Mouse (Mus musculus): ENCODE measurements around the gene Ripor2. TPM values are rescaled to one million over a fixed set of nuclear protein-coding genes. Genes with fewer than 3 reads are reported as not detected.

Gene Ripor2
- polyA plus RNA-seq, 1 experiment from 2014 or later: 3.1 TPM

GRCm38 (mm10) chr13:24751396-24751795 lies 169.4 kb downstream of the Ripor2 start:
- no peak overlapping the region for H3K4me2 ChIP-seq (replicated peaks; ENCODE audit: low read depth, low read length)
- H3K9me3 ChIP-seq (ENCODE audit: low read length): no peaks in the 10 kb centered on the region
- ATAC-seq (no peak), DNase-seq (ENCODE audit: low spot score) (no peak)
- TF ChIP-seq EP300 (IDR thresholded peaks at IDR 0.05) (no peak), CTCF (IDR thresholded peaks at IDR 0.05) (no peak)
- no peak overlapping the region for H3K27ac ChIP-seq (ENCODE audit: low read length)
- 77% methylated on average over 8 of the region's 8 CpGs for WGBS
- H3K4me3 ChIP-seq (ENCODE audit: low read depth, low read length): no peak overlapping the region
- no peak overlapping the region for H3K9ac ChIP-seq (replicated peaks; ENCODE audit: low read depth)
- 0 out of 2 replicates have a peak, but pooled peaks cover 3% of the 10 kb centered on the region for H3K36me3 ChIP-seq (ENCODE audit: insufficient read depth, low read length)
- no peaks in the 10 kb centered on the region for H3K27me3 ChIP-seq (replicated peaks; ENCODE audit: insufficient read depth, low read length)
- no peaks in the 10 kb centered on the region for H3K4me1 ChIP-seq (ENCODE audit: insufficient read depth, low read depth, low read length)

- ATAC-seq (no peak), DNase-seq (ENCODE audit: low spot score) (no peak)
- Histone ChIP-seq H3K27ac (ENCODE audit: low read length) (no peak overlapping the region), H3K9me3 (ENCODE audit: low read length) (no peaks in the 10 kb centered on the region), H3K36me3 (ENCODE audit: insufficient read depth, low read length) (0 out of 2 replicates have a peak, but pooled peaks cover 3% of the 10 kb centered on the region), H3K4me1 (ENCODE audit: insufficient read depth, low read depth, low read length) (peaks cover 5% of the 10 kb centered on the region; the same call in 1 of the 2 replicates), H3K27me3 (replicated peaks; ENCODE audit: insufficient read depth, low read length) (no peaks in the 10 kb centered on the region), H3K4me3 (ENCODE audit: low read depth, low read length) (no peak overlapping the region), H3K9ac (replicated peaks; ENCODE audit: low read depth) (no peak overlapping the region), H3K4me2 (replicated peaks; ENCODE audit: low read depth, low read length) (no peak overlapping the region)
- no peak for TF ChIP-seq EP300 (IDR thresholded peaks at IDR 0.05)
- WGBS: 92% methylated on average over 3 of the region's 3 CpGs
These were observed 174.8 kb downstream of the Ripor2 start for GRCm38 (mm10) chr13:24756756-24757155.

GRCm38 (mm10) chr13:24757820-24758564 lies 176.0 kb downstream of the Ripor2 start:
- TF ChIP-seq CTCF (IDR thresholded peaks at IDR 0.05): no peak
- TF ChIP-seq EP300 (IDR thresholded peaks at IDR 0.05): no peak
- Histone ChIP-seq H3K9ac (replicated peaks; ENCODE audit: low read depth) (no peak overlapping the region), H3K4me2 (replicated peaks; ENCODE audit: low read depth, low read length) (no peak overlapping the region), H3K36me3 (ENCODE audit: insufficient read depth, low read length) (0 out of 2 replicates have a peak, but pooled peaks cover 3% of the 10 kb centered on the region), H3K4me1 (ENCODE audit: insufficient read depth, low read depth, low read length) (peaks cover 5% of the 10 kb centered on the region; the same call in 1 of the 2 replicates), H3K27ac (ENCODE audit: low read length) (no peak overlapping the region), H3K27me3 (replicated peaks; ENCODE audit: insufficient read depth, low read length) (no peaks in the 10 kb centered on the region), H3K4me3 (ENCODE audit: low read depth, low read length) (no peak overlapping the region), H3K9me3 (ENCODE audit: low read length) (no peaks in the 10 kb centered on the region)
- DNase-seq (ENCODE audit: low spot score) (no peak), ATAC-seq (no peak)
- 72% methylated on average over 12 of the region's 12 CpGs for WGBS

- peak; percentile 36 for DNase-seq (ENCODE audit: low spot score)
- Histone ChIP-seq H3K27ac (ENCODE audit: low read length) (no peak overlapping the region), H3K4me3 (ENCODE audit: low read depth, low read length) (no peak overlapping the region), H3K9me3 (ENCODE audit: low read length) (no peaks in the 10 kb centered on the region), H3K36me3 (ENCODE audit: insufficient read depth, low read length) (no peaks in the 10 kb centered on the region), H3K9ac (replicated peaks; ENCODE audit: low read depth) (no peak overlapping the region), H3K27me3 (replicated peaks; ENCODE audit: insufficient read depth, low read length) (no peaks in the 10 kb centered on the region), H3K4me1 (ENCODE audit: insufficient read depth, low read depth, low read length) (peaks cover 5% of the 10 kb centered on the region; the same call in 1 of the 2 replicates), H3K4me2 (replicated peaks; ENCODE audit: low read depth, low read length) (no peak overlapping the region)
- WGBS: 65% methylated on average over 10 of the region's 10 CpGs
- no peak for ATAC-seq
- TF ChIP-seq EP300 (IDR thresholded peaks at IDR 0.05) (no peak), CTCF (IDR thresholded peaks at IDR 0.05) (no peak)
These were observed 177.5 kb downstream of the Ripor2 start for GRCm38 (mm10) chr13:24759451-24759850.

GRCm38 (mm10) chr13:24760351-24760870 lies 178.4 kb downstream of the Ripor2 start:
- 48% methylated on average over 5 of the region's 5 CpGs for WGBS
- Histone ChIP-seq H3K9me3 (ENCODE audit: low read length) (no peaks in the 10 kb centered on the region), H3K4me3 (ENCODE audit: low read depth, low read length) (peak overlapping the region; percentile 89; the same call in 1 of the 2 replicates), H3K4me2 (replicated peaks; ENCODE audit: low read depth, low read length) (peak overlapping the region; percentile 72; the same call in 1 of the 2 replicates), H3K27me3 (replicated peaks; ENCODE audit: insufficient read depth, low read length) (no peaks in the 10 kb centered on the region), H3K9ac (replicated peaks; ENCODE audit: low read depth) (no peak overlapping the region), H3K27ac (ENCODE audit: low read length) (peak overlapping the region; percentile 9; the same call in 1 of the 2 replicates), H3K36me3 (ENCODE audit: insufficient read depth, low read length) (no peaks in the 10 kb centered on the region), H3K4me1 (ENCODE audit: insufficient read depth, low read depth, low read length) (peaks cover 5% of the 10 kb centered on the region; the same call in 1 of the 2 replicates)
- DNase-seq (ENCODE audit: low spot score): peak; percentile 25
- no peak for ATAC-seq
- no peak for TF ChIP-seq CTCF (IDR thresholded peaks at IDR 0.05)
- no peak for TF ChIP-seq EP300 (IDR thresholded peaks at IDR 0.05)

- no peaks in the 10 kb centered on the region for H3K36me3 ChIP-seq (ENCODE audit: insufficient read depth, low read length)
- DNase-seq (ENCODE audit: low spot score) (no peak), ATAC-seq (no peak)
- TF ChIP-seq CTCF (IDR thresholded peaks at IDR 0.05) (peak; percentile 5; the same call in 1 of the 2 replicates), EP300 (IDR thresholded peaks at IDR 0.05) (no peak)
- peaks cover 5% of the 10 kb centered on the region; the same call in 1 of the 2 replicates for H3K4me1 ChIP-seq (ENCODE audit: insufficient read depth, low read depth, low read length)
- H3K27me3 ChIP-seq (replicated peaks; ENCODE audit: insufficient read depth, low read length): no peaks in the 10 kb centered on the region
- H3K9me3 ChIP-seq (ENCODE audit: low read length): no peaks in the 10 kb centered on the region
- 1% methylated on average over 10 of the region's 10 CpGs for WGBS
- peak overlapping the region; percentile 72 for H3K4me2 ChIP-seq (replicated peaks; ENCODE audit: low read depth, low read length)
- H3K9ac ChIP-seq (replicated peaks; ENCODE audit: low read depth): peak overlapping the region; percentile 39; the same call in 1 of the 2 replicates
- H3K27ac ChIP-seq (ENCODE audit: low read length): no peak overlapping the region
- peak overlapping the region; percentile 89 for H3K4me3 ChIP-seq (ENCODE audit: low read depth, low read length)
These were observed 179.1 kb downstream of the Ripor2 start for GRCm38 (mm10) chr13:24761083-24761402.
